ENCODE assay signal across 11 mouse cellular contexts in the genomic region with DNA sequence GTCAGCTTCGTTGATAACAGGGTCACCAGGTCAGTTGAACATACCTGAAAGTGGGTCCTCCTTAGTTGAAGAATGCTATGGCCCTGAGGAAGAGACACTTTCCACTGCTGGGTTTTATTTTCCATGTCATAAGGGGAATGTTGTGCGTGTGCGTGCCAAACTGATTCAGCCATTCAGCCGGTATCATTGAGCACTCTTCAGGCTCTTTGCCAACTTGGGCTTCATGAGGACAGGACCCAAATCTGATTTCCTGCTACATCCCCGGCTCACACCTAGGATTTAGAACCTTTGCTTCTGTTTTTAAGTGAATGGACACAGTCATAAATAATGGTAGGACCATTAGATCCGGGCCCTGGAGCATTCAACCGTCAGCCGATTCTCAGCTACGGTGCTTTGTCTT.
"Had no signal": no experiment of that assay in that cellular context is flagged by ENCODE, and none has a peak within 500 bp of the region (broad histone marks: within the 10 kb centered on the region; RNA-seq: fewer than 3 reads in every experiment).

No protein-coding gene starts in this region.

- DNase-seq: kidney, postnatal 10 days; kidney, postnatal 36 days; layer of hippocampus, postnatal 36 days; liver, postnatal 0 days; lung, embryonic 14.5 days; right cerebral cortex, adult 18-20 months; right cerebral cortex, postnatal 14 days; right cerebral cortex, postnatal 4 days; thymus, adult 2 months; thymus, postnatal 14 days; thymus, postnatal 4 days had no signal
